Mouse (Mus musculus) urinary bladder, postnatal 10 days (tissue): ENCODE measurements around the gene Fscn1.

Source experiments
- DNase-seq: peaks from one replicate; pipeline ENCODE4 v3.0.0; 2022; ENCODE audit warnings: low spot score

Fscn1 gene

GRCm38 (mm10) chr5:142959576-142960556, at the start of gene Fscn1:
Gene Fscn1, plus strand, starts transcription at chr5:142960343.
- DNase-seq = peak; percentile 82

GRCm38 (mm10) chr5:142911629-142912028, 48.5 kb upstream of the Fscn1 start:
- DNase-seq = no peak

GRCm38 (mm10) chr5:142912320-142912719, 47.8 kb upstream of the Fscn1 start:
- DNase-seq = no peak

GRCm38 (mm10) chr5:142912739-142913138, 47.4 kb upstream of the Fscn1 start:
- no peak for DNase-seq

GRCm38 (mm10) chr5:142915231-142915630, 44.9 kb upstream of the Fscn1 start:
- no peak for DNase-seq

- DNase-seq = no peak
Observed at GRCm38 (mm10) chr5:142916593-142916992, 43.5 kb upstream of the Fscn1 start.

- no peak for DNase-seq
Observed at GRCm38 (mm10) chr5:142917402-142917801, 42.7 kb upstream of the Fscn1 start.

GRCm38 (mm10) chr5:142920311-142921073, 39.7 kb upstream of the Fscn1 start:
- DNase-seq = no peak

- no peak for DNase-seq
Observed at GRCm38 (mm10) chr5:142921074-142921459, 39.1 kb upstream of the Fscn1 start.

GRCm38 (mm10) chr5:142922251-142922650, 37.9 kb upstream of the Fscn1 start:
- DNase-seq = no peak

GRCm38 (mm10) chr5:142923781-142924180, 36.4 kb upstream of the Fscn1 start:
- no peak for DNase-seq

GRCm38 (mm10) chr5:142924336-142924959, 35.7 kb upstream of the Fscn1 start:
- DNase-seq = no peak

- no peak for DNase-seq
Observed at GRCm38 (mm10) chr5:142926204-142926939, 33.8 kb upstream of the Fscn1 start.

GRCm38 (mm10) chr5:142926940-142927228, 33.3 kb upstream of the Fscn1 start:
- no peak for DNase-seq

GRCm38 (mm10) chr5:142927341-142927930, 32.7 kb upstream of the Fscn1 start:
- DNase-seq = no peak

GRCm38 (mm10) chr5:142928749-142929399, 31.3 kb upstream of the Fscn1 start:
- DNase-seq = no peak

GRCm38 (mm10) chr5:142929400-142929752, 30.8 kb upstream of the Fscn1 start:
- DNase-seq = no peak

- DNase-seq = no peak
Observed at GRCm38 (mm10) chr5:142931241-142931745, 28.9 kb upstream of the Fscn1 start.

GRCm38 (mm10) chr5:142932084-142932685, 28.0 kb upstream of the Fscn1 start:
- DNase-seq = no peak

GRCm38 (mm10) chr5:142932731-142933130, 27.4 kb upstream of the Fscn1 start:
- no peak for DNase-seq
